Mouse (Mus musculus) kidney, embryonic 15.5 days (tissue): ENCODE results near the gene Hspd1. TPM values are rescaled to one million over a fixed set of nuclear protein-coding genes. Genes with fewer than 3 reads are reported as not detected.
"Not testable (repeated sequence)": the region's sequence is repeated elsewhere in the genome, so short reads cannot be mapped to it uniquely, and the experiment has no call there.

Experiments used
- ATAC-seq: fragments of 200-750 bp; cut with Nextera tagmentation; replicated peaks from 2 replicates; pipeline ENCODE4 v1.8.0; 2017; ENCODE audit warnings: moderate TSS enrichment; ENCODE audit not compliant: low FRiP score
- H3K27ac ChIP-seq: fragments of 300-500 bp; sonication (generic); 2 replicates; pipeline ENCODE4 v1.5.1; 2015; ENCODE audit warnings: mild to moderate bottlenecking, inconsistent platforms
- H3K27me3 ChIP-seq: fragments of 300-500 bp; sonication (generic); 2 replicates; pipeline ENCODE4 v1.6.1; 2015; ENCODE audit warnings: inconsistent platforms
- H3K36me3 ChIP-seq: fragments of 300-500 bp; sonication (generic); 2 replicates; pipeline ENCODE4 v1.6.1; 2015; ENCODE audit warnings: inconsistent platforms
- H3K4me1 ChIP-seq: fragments of 300-500 bp; sonication (generic); 2 replicates; pipeline ENCODE4 v1.6.1; 2015; ENCODE audit warnings: inconsistent platforms
- H3K4me2 ChIP-seq: fragments of 300-500 bp; sonication (generic); 2 replicates; pipeline ENCODE4 v1.6.1; 2015; ENCODE audit warnings: moderate library complexity, mild to moderate bottlenecking, inconsistent platforms
- H3K4me3 ChIP-seq: fragments of 300-500 bp; sonication (generic); replicated peaks from 2 replicates; pipeline ENCODE4 v1.5.1; 2015; ENCODE audit warnings: mild to moderate bottlenecking, inconsistent platforms
- H3K9ac ChIP-seq: fragments of 300-500 bp; sonication (generic); 2 replicates; pipeline ENCODE4 v1.6.1; 2015; ENCODE audit warnings: mild to moderate bottlenecking, inconsistent platforms
- H3K9me3 ChIP-seq: fragments of 300-500 bp; sonication (generic); replicated peaks from 2 replicates; pipeline ENCODE4 v1.6.1; 2016; ENCODE audit warnings: inconsistent platforms
- WGBS: fragments of 180-500 bp; shearing (Covaris S2); methylation state at CpG from one replicate; pipeline ENCODE4 v1.1.7; 2015; ENCODE audit warnings: mixed read lengths; 5-methylcytosine and 5-hydroxymethylcytosine counted together
- polyA plus RNA-seq: library from polyadenylated mRNA; unstranded; fragments of >200 nt; fragmentation: Nextera tagmentation; extraction: Ambion mirVana; gene quantifications from 2 replicates; pipeline ENCODE4 v1.2.1, GENCODE M21; 2015

Gene Hspd1
- polyA plus RNA-seq: 484 and 494 TPM in 2 replicates

DNA sequence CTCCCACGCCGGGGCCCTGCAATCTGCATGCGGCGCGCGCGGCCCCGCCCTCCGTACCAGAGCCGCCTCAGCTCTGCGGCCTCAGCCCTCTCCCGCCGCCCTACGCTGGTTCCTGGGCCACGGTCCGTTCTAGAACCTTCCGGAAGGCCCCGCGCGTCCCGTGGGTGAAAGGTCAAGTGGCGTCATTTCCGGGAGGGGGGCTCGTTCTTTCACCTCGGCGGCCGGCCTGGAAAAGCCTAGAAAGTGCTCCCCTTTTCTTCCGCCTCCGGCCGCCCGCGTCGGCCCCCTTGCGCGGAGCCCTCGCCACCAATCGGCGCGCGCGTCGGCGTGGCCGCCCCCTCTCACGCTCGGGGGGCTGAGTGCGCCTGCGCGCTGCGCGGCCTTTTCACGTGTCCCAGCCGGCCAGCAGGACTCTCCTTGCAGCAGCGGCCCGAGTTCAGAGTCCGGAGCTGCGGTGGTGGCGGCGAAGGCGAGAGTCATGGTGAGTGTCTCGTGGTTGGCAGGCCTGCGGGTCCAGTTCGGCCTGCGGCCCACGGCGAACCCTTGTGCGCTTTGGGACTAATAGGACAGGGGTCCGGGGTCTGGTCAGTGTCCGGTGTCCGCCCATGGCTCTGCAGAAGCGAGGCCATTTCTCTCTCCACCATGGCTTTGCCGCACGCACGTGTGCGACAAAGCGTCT, at the start of gene Hspd1, which contains the start of gene Hspe1:
TSS of gene Hspd1 (minus strand) at position 312 of the 679 bp plus-strand sequence.
TSS of gene Hspe1 (plus strand) at position 201 of the 679 bp plus-strand sequence.
- H3K9me3 ChIP-seq: no peaks in the 10 kb centered on the region
- under 1% methylated on average over 74 of the region's 76 CpGs for WGBS
- peak; percentile 94 for ATAC-seq
- H3K27me3 ChIP-seq: no peaks in the 10 kb centered on the region
- peak within 1 kb of the TSS; percentile 77 for H3K4me2 ChIP-seq
- H3K27ac ChIP-seq: peak within 1 kb of the TSS; percentile 99
- H3K4me3 ChIP-seq: peak within 1 kb of the TSS; percentile 97
- peaks cover 42% of the 10 kb centered on the region for H3K4me1 ChIP-seq
- H3K9ac ChIP-seq: peak within 1 kb of the TSS; percentile 98
- peaks cover 55% of the 10 kb centered on the region for H3K36me3 ChIP-seq

DNA sequence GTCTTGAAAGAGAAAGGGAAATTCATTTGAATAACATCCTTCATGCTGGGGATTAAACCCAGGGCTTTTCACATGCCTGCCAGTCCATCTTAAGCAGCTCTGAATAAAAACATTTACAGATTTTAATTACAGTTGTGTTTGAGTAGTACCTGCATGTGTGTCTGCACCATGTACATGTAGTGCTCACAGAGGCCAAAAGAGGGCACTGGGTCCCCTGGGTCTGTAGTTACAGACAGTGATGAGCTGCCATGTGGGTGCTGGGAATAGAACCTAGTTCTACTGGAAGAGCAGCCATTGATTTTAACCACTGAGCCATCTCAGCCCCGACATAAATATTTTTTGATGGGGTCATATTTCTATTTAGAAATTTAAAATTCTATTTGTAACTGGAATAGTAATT, 47.8 kb upstream of the Hspd1 start:
- Histone ChIP-seq H3K36me3 (peaks cover 48% of the 10 kb centered on the region), H3K4me3 (no peak overlapping the region), H3K9ac (no peak overlapping the region), H3K27ac (no peak overlapping the region), H3K4me1 (peaks cover 16% of the 10 kb centered on the region), H3K27me3 (no peaks in the 10 kb centered on the region), H3K4me2 (no peak overlapping the region), H3K9me3 (no peaks in the 10 kb centered on the region)
- no peak for ATAC-seq
- WGBS: 96% methylated on average over 1 of the region's 1 CpGs

DNA sequence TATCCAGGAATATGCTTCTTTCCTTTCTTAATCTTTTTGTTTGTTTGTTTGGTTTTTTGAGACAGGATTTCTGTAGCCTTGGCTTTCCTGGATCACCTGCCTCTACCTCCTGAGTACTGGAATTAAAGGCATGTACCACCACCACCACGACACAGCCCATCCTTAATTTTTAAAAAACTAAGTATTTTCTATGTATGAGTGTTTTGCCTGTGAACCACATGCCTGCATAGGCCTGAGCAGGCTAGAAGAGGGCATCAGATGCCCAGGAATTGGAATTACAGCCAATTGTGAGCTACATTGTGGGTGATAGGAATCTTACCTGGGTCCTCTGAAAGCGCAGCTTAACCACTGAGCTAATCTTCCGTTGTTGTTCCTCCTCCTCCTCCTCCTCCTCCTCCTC, 46.3 kb upstream of the Hspd1 start:
- Histone ChIP-seq H3K27ac (no peak overlapping the region), H3K27me3 (no peaks in the 10 kb centered on the region), H3K4me1 (peaks cover 16% of the 10 kb centered on the region), H3K36me3 (peaks cover 34% of the 10 kb centered on the region), H3K4me2 (no peak overlapping the region), H3K9me3 (no peaks in the 10 kb centered on the region), H3K4me3 (no peak overlapping the region), H3K9ac (no peak overlapping the region)
- ATAC-seq: no peak
- 84% methylated on average over 3 of the region's 3 CpGs for WGBS

GRCm38 (mm10) chr1:55133173-55133572, 45.1 kb upstream of the Hspd1 start:
- H3K4me3 ChIP-seq: no peak overlapping the region
- H3K4me2 ChIP-seq: peak overlapping the region; percentile 20; the same call in 1 of the 2 replicates
- H3K9ac ChIP-seq: no peak overlapping the region
- WGBS: 60% methylated on average over 2 of the region's 2 CpGs
- no peaks in the 10 kb centered on the region for H3K9me3 ChIP-seq
- H3K27ac ChIP-seq: no peak overlapping the region
- ATAC-seq: no peak
- no peaks in the 10 kb centered on the region for H3K27me3 ChIP-seq
- peaks cover 16% of the 10 kb centered on the region for H3K4me1 ChIP-seq
- peaks cover 27% of the 10 kb centered on the region for H3K36me3 ChIP-seq

GRCm38 (mm10) chr1:55132308-55132707, 44.3 kb upstream of the Hspd1 start:
- ATAC-seq: no peak
- Histone ChIP-seq H3K4me1 (peaks cover 16% of the 10 kb centered on the region), H3K9ac (peak overlapping the region; percentile 98), H3K27ac (0 out of 2 replicates have a peak overlapping the region, but pooled peaks have one; percentile 99), H3K9me3 (no peaks in the 10 kb centered on the region), H3K4me3 (peak overlapping the region; percentile 99), H3K36me3 (peaks cover 20% of the 10 kb centered on the region), H3K4me2 (peak overlapping the region; percentile 67), H3K27me3 (no peaks in the 10 kb centered on the region)
- 62% methylated on average over 4 of the region's 4 CpGs for WGBS

- peaks cover 16% of the 10 kb centered on the region for H3K4me1 ChIP-seq
These were observed 43.5 kb upstream of the Hspd1 start for GRCm38 (mm10) chr1:55131424-55132014.

GRCm38 (mm10) chr1:55130943-55131401, 42.9 kb upstream of the Hspd1 start, which contains the start of gene Mob4:
Gene Mob4, plus strand, starts transcription at chr1:55131231.
- WGBS: under 1% methylated on average over 41 of the region's 42 CpGs
- ATAC-seq: peak; percentile 97
- H3K9ac ChIP-seq: peak within 1 kb of the TSS; percentile 98
- H3K9me3 ChIP-seq: no peaks in the 10 kb centered on the region
- peak within 1 kb of the TSS; percentile 67 for H3K4me2 ChIP-seq
- H3K4me3 ChIP-seq: peak within 1 kb of the TSS; percentile 99
- H3K36me3 ChIP-seq: peaks cover 15% of the 10 kb centered on the region
- no peaks in the 10 kb centered on the region for H3K27me3 ChIP-seq
- H3K27ac ChIP-seq: peak within 1 kb of the TSS; percentile 99
- peaks cover 16% of the 10 kb centered on the region for H3K4me1 ChIP-seq

More at GRCm38 (mm10) chr1:55131424-55132014, 43.5 kb upstream of the Hspd1 start:
- no peaks in the 10 kb centered on the region for H3K27me3 ChIP-seq
- H3K4me2 ChIP-seq: peak overlapping the region; percentile 67
- peak; percentile 92 for ATAC-seq
- peak overlapping the region; percentile 99 for H3K27ac ChIP-seq
- peak overlapping the region; percentile 98 for H3K9ac ChIP-seq
- no peaks in the 10 kb centered on the region for H3K9me3 ChIP-seq
- peak overlapping the region; percentile 99 for H3K4me3 ChIP-seq
- WGBS: under 1% methylated on average over 44 of the region's 47 CpGs
- peaks cover 15% of the 10 kb centered on the region for H3K36me3 ChIP-seq

DNA sequence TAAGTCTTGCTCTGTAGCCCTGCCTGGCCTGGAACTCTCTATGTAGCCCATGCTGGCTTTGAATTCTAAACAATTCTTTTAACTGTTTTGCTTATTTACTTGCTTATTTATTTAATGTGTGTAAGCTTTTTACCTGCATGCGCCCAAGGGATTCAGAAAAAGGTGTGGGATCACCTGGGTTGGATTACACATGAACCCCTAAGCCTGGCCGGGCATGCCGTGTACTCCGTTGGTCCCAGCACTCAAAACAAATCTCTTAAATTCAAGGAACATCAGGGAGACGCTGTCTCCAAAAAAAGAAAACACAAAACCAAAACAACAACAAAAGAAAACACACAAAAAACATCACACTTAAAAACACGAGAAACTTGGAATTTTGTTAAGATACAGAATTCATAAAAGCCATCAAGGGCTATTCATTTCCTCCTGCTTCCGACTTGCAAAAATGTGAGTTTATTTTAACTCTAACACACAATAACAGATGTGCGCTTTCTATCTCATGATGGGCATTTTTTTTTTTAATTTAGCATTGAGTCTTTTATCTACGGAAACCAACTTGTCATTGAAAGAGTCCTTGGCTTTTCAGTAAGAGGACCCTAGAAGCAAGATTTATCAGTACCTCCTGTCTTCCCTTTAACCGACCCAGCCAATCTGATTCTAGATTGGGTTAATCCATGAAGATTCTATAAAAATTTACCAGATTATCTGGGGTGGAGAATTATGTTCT, 42.3 kb upstream of the Hspd1 start:
- Histone ChIP-seq H3K27me3 (no peaks in the 10 kb centered on the region), H3K4me2 (peak overlapping the region; percentile 67), H3K27ac (peak overlapping the region; percentile 99), H3K36me3 (peaks cover 9% of the 10 kb centered on the region), H3K9me3 (no peaks in the 10 kb centered on the region), H3K4me3 (peak overlapping the region; percentile 99), H3K4me1 (peaks cover 16% of the 10 kb centered on the region), H3K9ac (peak overlapping the region; percentile 45)
- ATAC-seq: no peak
- WGBS: 64% methylated on average over 10 of the region's 10 CpGs

DNA sequence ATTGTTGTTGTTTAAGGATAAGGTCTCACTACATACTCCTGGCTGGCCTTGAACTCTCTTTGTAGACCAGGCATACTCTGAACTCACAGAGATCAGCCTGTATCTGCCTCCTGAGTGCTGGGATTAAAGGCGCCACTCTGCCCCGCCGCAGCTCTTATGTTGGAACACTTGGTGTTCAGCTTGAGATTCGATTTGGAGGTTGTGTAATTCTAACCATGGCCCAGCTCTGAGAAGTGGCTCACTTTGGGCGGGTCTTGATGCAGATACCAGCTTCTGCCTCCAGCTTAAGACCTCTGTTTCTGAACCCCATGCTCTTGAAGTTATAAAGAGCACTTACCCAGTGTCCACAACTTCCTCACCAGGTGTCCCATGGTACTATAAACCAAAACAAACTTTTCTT, 41.7 kb upstream of the Hspd1 start:
- Histone ChIP-seq H3K36me3 (peaks cover 6% of the 10 kb centered on the region), H3K4me1 (peaks cover 16% of the 10 kb centered on the region), H3K27me3 (no peaks in the 10 kb centered on the region), H3K9ac (no peak overlapping the region), H3K27ac (no peak overlapping the region), H3K4me2 (no peak overlapping the region), H3K9me3 (no peaks in the 10 kb centered on the region), H3K4me3 (no peak overlapping the region)
- 96% methylated on average over 5 of the region's 5 CpGs for WGBS
- no peak for ATAC-seq

DNA sequence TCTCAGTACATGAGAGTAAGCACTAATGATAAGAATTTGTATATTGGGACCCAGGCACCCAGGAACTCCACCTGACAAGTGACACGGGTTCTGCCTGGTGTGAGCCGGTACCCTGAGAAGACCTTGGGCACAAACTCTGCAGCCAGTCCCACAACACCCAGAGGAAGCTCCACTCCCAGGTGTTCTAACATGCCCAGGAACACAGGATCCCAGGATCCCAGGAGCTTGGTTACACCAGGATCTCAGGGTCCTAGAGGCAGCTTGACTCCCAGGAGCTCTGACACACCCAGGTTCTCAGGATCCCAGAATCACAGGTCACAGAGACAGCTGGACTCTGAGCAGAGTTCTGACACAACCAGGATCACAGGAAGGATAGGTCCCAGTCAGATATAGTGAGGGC, 36.1 kb upstream of the Hspd1 start:
- not testable (repeated sequence) for H3K36me3 ChIP-seq, H3K4me2 ChIP-seq, H3K9me3 ChIP-seq, H3K4me1 ChIP-seq, H3K4me3 ChIP-seq, ATAC-seq, H3K27me3 ChIP-seq, H3K9ac ChIP-seq, H3K27ac ChIP-seq
- 97% methylated on average over 2 of the region's 2 CpGs for WGBS

DNA sequence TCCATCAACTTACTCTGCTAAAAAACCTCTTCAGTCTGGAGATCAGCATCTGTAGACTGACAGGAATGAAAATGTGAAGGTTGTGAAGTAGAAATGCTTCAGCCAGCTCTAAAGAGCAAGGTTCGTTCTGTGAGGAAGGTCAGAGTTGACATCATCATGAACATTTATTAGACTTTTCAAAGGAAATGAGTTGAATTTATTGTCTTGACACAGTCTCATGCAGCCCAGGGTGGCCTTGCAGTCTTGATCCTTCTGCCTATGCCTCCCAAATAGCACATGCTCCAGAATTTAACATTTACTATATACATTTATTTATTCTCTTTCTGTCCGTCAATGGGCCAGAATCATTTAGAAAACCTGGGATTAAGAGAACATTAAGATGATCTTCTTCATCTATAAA, 35.5 kb upstream of the Hspd1 start:
- Histone ChIP-seq H3K36me3 (no peaks in the 10 kb centered on the region), H3K27ac (no peak overlapping the region), H3K27me3 (no peaks in the 10 kb centered on the region), H3K9ac (no peak overlapping the region), H3K9me3 (no peaks in the 10 kb centered on the region), H3K4me1 (no peaks in the 10 kb centered on the region), H3K4me2 (no peak overlapping the region), H3K4me3 (no peak overlapping the region)
- ATAC-seq: no peak
- 76% methylated on average over 2 of the region's 2 CpGs for WGBS

GRCm38 (mm10) chr1:55123046-55123445, 35.0 kb upstream of the Hspd1 start:
- ATAC-seq: no peak
- no peak overlapping the region for H3K9ac ChIP-seq
- H3K27ac ChIP-seq: no peak overlapping the region
- no peaks in the 10 kb centered on the region for H3K27me3 ChIP-seq
- no peak overlapping the region for H3K4me3 ChIP-seq
- 90% methylated on average over 5 of the region's 5 CpGs for WGBS
- H3K4me1 ChIP-seq: no peaks in the 10 kb centered on the region
- H3K36me3 ChIP-seq: no peaks in the 10 kb centered on the region
- H3K9me3 ChIP-seq: no peaks in the 10 kb centered on the region
- H3K4me2 ChIP-seq: no peak overlapping the region
